Mouse (Mus musculus) CH12.LX (cell line): ENCODE measurements at regions not wholly inside any gene's neighbourhood (a gene's known extent, or its start where the extent isn't known, plus 50 kb on each side); places are given as distances from the start of the nearest gene placed in this dataset.
A peak's percentile ranks its signal among the peaks of the same experiment; 100 is the strongest.

Experiments
- DNase-seq: peaks from one replicate; pipeline ENCODE4 v3.0.0-alpha.2; 2013; ENCODE audit errors: extremely low read depth
- H3K27ac ChIP-seq: 2 replicates; pipeline ENCODE4 v1.5.1; 2012; ENCODE audit warnings: low read depth, mild to moderate bottlenecking, control low read depth, moderate library complexity; ENCODE audit not compliant: insufficient read depth
- H3K27me3 ChIP-seq: replicated peaks from 2 replicates; pipeline ENCODE3; 2012; ENCODE audit warnings: inconsistent platforms
- H3K36me3 ChIP-seq, 2 experiments: replicated peaks in 1 of 2; 2 replicates each; pipeline versions ENCODE3 to v1.6.1; 2012; ENCODE audit warnings: inconsistent platforms in 1 of 2, low read length in 1 of 2, mild to moderate bottlenecking in 1 of 2, mixed read lengths in 1 of 2, moderate library complexity in 1 of 2; ENCODE audit not compliant: control insufficient read depth in 1 of 2, insufficient read depth in 1 of 2
- H3K4me1 ChIP-seq, 2 experiments: 2 replicates each; pipeline ENCODE4 v1.6.1; 2012; ENCODE audit warnings: inconsistent platforms in 1 of 2, moderate library complexity in 1 of 2; ENCODE audit not compliant: insufficient read depth in 2 of 2, control insufficient read depth in 1 of 2
- H3K4me2 ChIP-seq: 2 replicates; pipeline ENCODE4 v1.6.1; 2012; ENCODE audit warnings: low read depth, mild to moderate bottlenecking, control low read depth; ENCODE audit not compliant: poor library complexity, insufficient read depth, severe bottlenecking
- H3K4me3 ChIP-seq, 3 experiments: fragments of 150-350 bp in 1 of 3; sonication (generic) in 1 of 3; replicated peaks in 1 of 3; 2 replicates each; pipeline versions ENCODE3 to v1.5.1; 2011 to 2012; ENCODE audit warnings: low read depth in 2 of 3, low read length in 2 of 3, mild to moderate bottlenecking in 2 of 3, moderate library complexity in 2 of 3, control low read depth in 1 of 3, improper control_type of control experiment in 1 of 3, inconsistent platforms in 1 of 3, mixed read lengths in 1 of 3; ENCODE audit not compliant: poor library complexity in 1 of 3
- H3K79me2 ChIP-seq: replicated peaks from 2 replicates; pipeline ENCODE4 v1.6.1; 2012; ENCODE audit warnings: mild to moderate bottlenecking, moderate library complexity; ENCODE audit not compliant: control insufficient read depth, poor library complexity, insufficient read depth, severe bottlenecking; ENCODE audit errors: extremely low read depth
- H3K9ac ChIP-seq: 2 replicates; pipeline ENCODE4 v1.6.1; 2012; ENCODE audit warnings: low read depth, mild to moderate bottlenecking, control low read depth, moderate library complexity; ENCODE audit not compliant: insufficient read depth
- H3K9me3 ChIP-seq: replicated peaks from 2 replicates; pipeline ENCODE3; 2012; ENCODE audit warnings: low read length, inconsistent platforms, mixed read lengths
- CHD1 ChIP-seq: IDR thresholded peaks from 2 replicates; pipeline ENCODE4 v1.6.1; 2012; ENCODE audit warnings: low read depth, low read length, improper control_type of control experiment, inconsistent platforms
- CHD2 ChIP-seq: IDR thresholded peaks from 2 replicates; pipeline ENCODE4 v1.6.1; 2011; ENCODE audit warnings: low read length, improper control_type of control experiment
- E2F4 ChIP-seq: IDR thresholded peaks from 2 replicates; pipeline ENCODE4 v1.6.1; 2011; ENCODE audit warnings: low read depth, low read length, improper control_type of control experiment; ENCODE audit not compliant: insufficient replicate concordance
- IRF4 ChIP-seq: IDR thresholded peaks from 2 replicates; pipeline ENCODE4 v1.6.1; 2014; ENCODE audit warnings: low read depth, mild to moderate bottlenecking, inconsistent platforms, low read length, improper control_type of control experiment
- MAFK ChIP-seq: IDR thresholded peaks from 2 replicates; pipeline ENCODE4 v1.6.1; 2011; ENCODE audit warnings: low read length, improper control_type of control experiment; ENCODE audit not compliant: insufficient replicate concordance
- MAZ ChIP-seq: IDR thresholded peaks from 2 replicates; pipeline ENCODE4 v1.6.1; 2012; ENCODE audit warnings: low read depth, mild to moderate bottlenecking, inconsistent platforms, low read length, improper control_type of control experiment, moderate library complexity
- MEF2A ChIP-seq: IDR thresholded peaks from 2 replicates; pipeline ENCODE4 v1.6.1; 2014; ENCODE audit warnings: low read depth, mild to moderate bottlenecking, inconsistent platforms, low read length, improper control_type of control experiment, borderline replicate concordance
- POLR2A ChIP-seq: IDR thresholded peaks from 2 replicates; pipeline ENCODE4 v1.6.1; 2011; ENCODE audit warnings: low read depth, mild to moderate bottlenecking, improper control_type of control experiment, low read length
- RAD21 ChIP-seq: IDR thresholded peaks from 2 replicates; pipeline ENCODE4 v1.6.1; 2011; ENCODE audit warnings: low read depth, mild to moderate bottlenecking, low read length, improper control_type of control experiment, moderate library complexity
- UBTF ChIP-seq: IDR thresholded peaks from 2 replicates; pipeline ENCODE4 v1.6.1; 2012; ENCODE audit warnings: low read depth, mild to moderate bottlenecking, inconsistent platforms, low read length, improper control_type of control experiment, moderate library complexity
- USF1 ChIP-seq: IDR thresholded peaks from 2 replicates; pipeline ENCODE4 v1.6.1; 2014; ENCODE audit warnings: low read depth, mild to moderate bottlenecking, inconsistent platforms, low read length, improper control_type of control experiment
- USF2 ChIP-seq: conservative IDR thresholded peaks from 2 replicates; pipeline ENCODE4 v1.6.1; 2011; ENCODE audit warnings: low read depth, low read length, improper control_type of control experiment
- ZKSCAN1 ChIP-seq: IDR thresholded peaks from 2 replicates; pipeline ENCODE4 v1.6.1; 2012; ENCODE audit warnings: low read depth, inconsistent platforms, low read length, improper control_type of control experiment, borderline replicate concordance
- dilution Hi-C: fragments of 300-500 bp; cut with MboI; formaldehyde crosslinking; loops from 2 replicates; pipeline ENCODE4 v1.14.3; 2020; ENCODE audit warnings: low sequenced_read_pairs; ENCODE audit not compliant: extremely low pct_unique_long_range_greater_than_20kb, extremely low pct_ligation_motif_present
- in situ Hi-C: fragments of 300-500 bp; cut with MboI; formaldehyde crosslinking; loops from 3 replicates; pipeline ENCODE4 v1.14.3; 2019; ENCODE audit warnings: low sequenced_read_pairs, low pct_ligation_motif_present, low pct_unique_long_range_greater_than_20kb, mixed read lengths

GRCm38 (mm10) chr19:14389881-14390837 is 207.7 kb downstream of the Tle4 start:
- no peaks in the 10 kb centered on the region for H3K79me2 ChIP-seq
- TF ChIP-seq CHD2, result no peak
- no peak for TF ChIP-seq CHD1
- TF ChIP-seq IRF4, result no peak
- no peak for TF ChIP-seq ZKSCAN1
- TF ChIP-seq UBTF, result no peak
- no peak for TF ChIP-seq MEF2A
- TF ChIP-seq MAZ, result no peak
- TF ChIP-seq USF1, result no peak
- no peak for TF ChIP-seq USF2
- no peak for TF ChIP-seq POLR2A
- H3K9ac ChIP-seq, result no peak overlapping the region
- no peaks in the 10 kb centered on the region for H3K27me3 ChIP-seq
- no peak overlapping the region for H3K4me3 ChIP-seq
- H3K27ac ChIP-seq, result no peak overlapping the region
- peaks cover 15 to 39% of the 10 kb centered on the region in 2 experiments; a peak in 3 of 4 replicates for H3K4me1 ChIP-seq
- in situ Hi-C loops (loop anchor here (10.0 to 25.0 kb wide), 2 partner anchors 305 to 647 kb away; no protein-coding TSS in a partner anchor), dilution Hi-C loops (no loop called here)
- no peak for DNase-seq
- H3K4me2 ChIP-seq, result no peak overlapping the region
- H3K36me3 ChIP-seq, result no peaks in the 10 kb centered on the region
- H3K9me3 ChIP-seq, result no peaks in the 10 kb centered on the region

GRCm38 (mm10) chr19:14390914-14391313 is 206.9 kb downstream of the Tle4 start:
- no peaks in the 10 kb centered on the region for H3K79me2 ChIP-seq
- H3K4me2 ChIP-seq, result no peak overlapping the region
- no peaks in the 10 kb centered on the region for H3K27me3 ChIP-seq
- DNase-seq, result no peak
- H3K4me1 ChIP-seq, result peaks cover 10 to 36% of the 10 kb centered on the region in 2 experiments; a peak in 3 of 4 replicates
- H3K9me3 ChIP-seq, result no peaks in the 10 kb centered on the region
- no peak overlapping the region for H3K4me3 ChIP-seq
- dilution Hi-C loops (no loop called here), in situ Hi-C loops (loop anchor here (25.0 kb wide), 1 partner anchor 646 kb away; no protein-coding TSS in a partner anchor)
- no peak overlapping the region for H3K27ac ChIP-seq
- TF ChIP-seq RAD21 (peak; percentile 10), E2F4 (no peak), MAFK (no peak)
- H3K36me3 ChIP-seq, result no peaks in the 10 kb centered on the region
- no peak overlapping the region for H3K9ac ChIP-seq
